Mouse (Mus musculus) activated CD4-positive, CD25-positive, alpha-beta regulatory T cell, adult 9 weeks (primary cell): ENCODE measurements around the gene Mucl3. TPM values are rescaled to one million over a fixed set of nuclear protein-coding genes. Genes with fewer than 3 reads are reported as not detected.

Experiments used
- polyA plus RNA-seq: library from polyadenylated mRNA; unstranded; fragments of 100-300 nt; shearing (Covaris generic); gene quantifications from one replicate; pipeline ENCODE4 v1.2.1, GENCODE M21; 2017

Gene Mucl3
- 0.21 TPM for polyA plus RNA-seq

DNA sequence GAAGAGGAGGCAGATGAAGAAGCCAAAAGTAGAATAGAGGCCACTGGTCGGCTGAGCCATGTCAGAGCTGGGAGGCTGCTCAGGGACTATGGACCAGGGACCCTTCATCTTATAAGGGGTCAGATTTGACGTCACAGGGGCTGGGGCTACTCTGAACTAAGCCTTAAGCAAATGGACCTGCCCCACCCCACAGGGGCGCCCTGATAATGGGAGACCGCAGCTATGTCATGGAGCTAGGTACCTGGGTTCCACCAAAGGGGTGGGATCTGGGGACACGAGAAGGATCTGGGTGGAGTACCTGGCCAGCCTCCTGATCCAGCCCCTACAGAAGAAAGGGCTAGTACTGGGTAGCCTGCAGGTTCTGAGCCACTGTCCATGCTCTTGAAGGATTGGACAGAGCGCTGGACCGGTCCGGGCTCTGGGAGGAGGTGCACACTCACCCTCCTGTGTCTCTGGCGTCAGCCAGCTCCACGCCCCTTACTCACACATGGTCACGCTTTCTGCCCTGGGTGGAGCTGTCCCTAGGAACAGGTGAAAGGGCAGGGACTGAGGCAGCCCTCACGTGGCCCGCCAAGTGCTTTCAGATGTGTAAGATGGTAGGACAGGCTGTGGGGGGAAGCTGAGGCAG, at the start of gene Mucl3:
Gene Mucl3, minus strand, starts transcription at position 87 of the 628 bp plus-strand sequence.

DNA sequence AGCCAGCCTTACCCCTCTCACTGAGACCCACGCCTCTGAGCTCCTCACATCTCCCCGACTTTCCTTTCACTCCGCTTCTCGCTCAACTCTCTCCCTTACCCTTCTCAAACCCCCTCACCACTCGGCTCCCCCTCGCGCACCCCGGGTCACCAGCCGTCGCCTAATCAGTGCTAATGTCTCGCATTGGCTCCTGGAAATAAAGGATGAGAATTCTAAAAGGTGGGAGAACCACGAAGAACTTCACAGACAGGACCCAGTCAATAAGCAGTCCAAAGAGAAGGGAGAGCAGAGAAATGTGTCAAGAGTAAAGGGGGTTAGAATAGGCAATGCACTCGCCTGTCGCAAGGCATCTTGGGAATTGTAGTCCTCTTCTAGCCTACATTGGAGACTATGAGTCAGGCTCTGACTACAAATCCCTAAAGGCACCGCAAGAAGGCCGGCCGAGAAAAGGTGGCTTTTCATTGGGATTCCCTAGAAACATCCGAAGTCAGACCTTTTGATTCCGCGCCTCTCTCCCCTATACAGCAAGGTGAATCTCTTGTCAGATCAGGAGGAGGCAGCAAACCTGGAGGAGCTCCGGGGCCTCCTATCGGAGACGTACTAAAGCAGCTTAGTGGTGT, 30.0 kb upstream of the Mucl3 start, which contains the start of gene Gtf2h4:
Gene Gtf2h4, minus strand, starts transcription at position 324 of the 620 bp plus-strand sequence.

DNA sequence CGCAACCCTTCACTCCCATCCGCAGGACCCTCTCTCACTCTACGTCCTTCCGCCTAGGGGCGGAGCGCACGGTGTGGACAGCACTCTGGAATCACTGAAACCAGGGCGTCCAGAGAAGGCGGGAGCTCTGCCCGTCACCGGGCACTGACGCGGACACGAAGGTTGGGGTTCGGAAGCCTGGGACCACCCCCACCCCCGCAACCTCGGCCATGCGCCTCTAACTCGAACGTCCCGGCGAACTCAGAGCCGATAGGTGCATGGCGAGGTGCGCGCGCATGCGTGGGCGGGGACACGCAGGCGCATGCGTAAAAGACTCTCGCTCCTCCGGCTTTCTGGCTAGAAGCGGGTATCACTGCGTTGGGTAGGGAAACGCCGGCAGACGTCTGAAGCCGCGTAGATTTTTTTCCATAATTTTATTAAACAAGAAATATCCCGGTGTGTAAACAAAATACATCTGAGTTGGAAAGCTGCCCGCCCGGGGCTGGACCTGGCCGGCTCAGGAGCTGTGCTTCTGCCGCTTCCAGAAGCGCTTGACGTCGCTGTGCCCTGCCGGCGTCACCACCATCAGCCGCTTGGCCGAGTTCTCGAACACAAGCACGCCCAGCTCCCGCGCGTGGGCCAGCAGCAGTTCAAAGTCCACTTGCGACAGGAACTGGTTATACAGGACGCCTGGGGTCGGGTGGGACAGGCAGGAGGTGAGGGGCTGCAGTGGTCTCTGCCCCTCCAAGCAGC, 24.0 kb upstream of the Mucl3 start, which contains the start of gene Vars2:
Gene Vars2, minus strand, starts transcription at position 259 of the 732 bp plus-strand sequence.

DNA sequence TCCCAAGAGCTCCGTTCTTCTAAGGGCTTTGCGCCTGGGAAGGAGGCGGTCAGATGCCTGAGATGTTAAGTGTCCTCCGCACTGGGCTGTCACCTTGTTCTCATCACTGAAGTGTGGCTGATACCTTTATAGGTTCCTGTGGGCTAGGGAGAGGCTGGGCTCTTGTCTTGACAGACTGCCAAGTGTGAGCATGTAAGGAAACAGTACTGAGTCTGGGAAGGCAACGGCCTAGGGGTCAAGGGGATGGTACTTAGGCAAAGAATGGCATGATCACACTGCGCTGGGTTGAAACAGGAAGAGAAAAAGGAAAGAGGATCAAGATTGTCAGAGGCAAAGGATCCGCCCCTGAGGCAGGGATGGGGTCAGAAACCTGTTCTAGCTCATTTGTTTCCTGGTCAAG, 17.0 kb downstream of the Mucl3 start, which contains the start of gene Gm9573:
Gene Gm9573, minus strand, starts transcription at position 101 of the 400 bp plus-strand sequence.

DNA sequence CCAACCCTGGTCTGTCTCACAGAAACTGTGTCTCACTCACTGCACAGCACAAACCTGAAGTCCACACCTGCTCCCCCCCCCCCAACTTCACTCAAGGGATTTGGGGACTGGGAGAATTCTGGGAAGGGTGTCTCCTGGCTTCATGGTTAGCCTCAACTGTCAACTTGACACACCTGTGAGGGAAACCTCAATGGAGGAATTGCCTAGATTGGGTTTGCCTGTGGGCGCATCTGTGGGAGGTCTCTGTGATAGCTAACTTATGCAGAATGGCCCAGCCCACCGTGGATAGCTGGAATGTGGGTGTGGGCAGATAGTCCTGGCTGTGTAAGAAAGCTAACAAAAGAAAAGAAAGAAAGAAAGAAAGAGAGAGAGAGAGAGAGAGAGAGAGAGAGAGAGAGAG, 42.2 kb downstream of the Mucl3 start, which contains the start of gene Sfta2:
Gene Sfta2, plus strand, starts transcription at position 301 of the 400 bp plus-strand sequence.

Other genes starting within 250 kb of the Mucl3 start
- 973 TPM for gene H2-Q6, start 218.8 kb downstream of the Mucl3 start, polyA plus RNA-seq
- 2,993 TPM for gene H2-Q7, start 204.5 kb downstream of the Mucl3 start, polyA plus RNA-seq
- 30.2 TPM for gene H2-Q10, start 173.6 kb downstream of the Mucl3 start, polyA plus RNA-seq
- gene Pou5f1, start 137.7 kb downstream of the Mucl3 start, polyA plus RNA-seq, result not detected
- gene Tcf19, start 126.9 kb downstream of the Mucl3 start, polyA plus RNA-seq, result 21.5 TPM
- 17.8 TPM for gene Cchcr1, start 126.6 kb downstream of the Mucl3 start, polyA plus RNA-seq
- gene Psors1c2, start 110.5 kb downstream of the Mucl3 start, polyA plus RNA-seq, result not detected
- not detected for gene Cdsn, start 91.6 kb downstream of the Mucl3 start, polyA plus RNA-seq
- not detected for gene 2300002M23Rik, start 76.2 kb downstream of the Mucl3 start, polyA plus RNA-seq
- gene Sfta2, start 42.1 kb downstream of the Mucl3 start, polyA plus RNA-seq, result not detected
- not detected for gene Gm9573, start 17.1 kb downstream of the Mucl3 start, polyA plus RNA-seq
- gene Vars2, start 23.9 kb upstream of the Mucl3 start, polyA plus RNA-seq, result 35.4 TPM
- gene Gtf2h4, start 30.0 kb upstream of the Mucl3 start, polyA plus RNA-seq, result 29.3 TPM
- 4.8 TPM for gene Ddr1, start 60.9 kb upstream of the Mucl3 start, polyA plus RNA-seq
- 0.89 TPM for gene Ier3, start 178.0 kb upstream of the Mucl3 start, polyA plus RNA-seq
- gene Flot1, start 179.5 kb upstream of the Mucl3 start, polyA plus RNA-seq, result 48.6 TPM
- 154 TPM for gene Tubb5, start 194.6 kb upstream of the Mucl3 start, polyA plus RNA-seq
- 17.8 TPM for gene Mdc1, start 197.8 kb upstream of the Mucl3 start, polyA plus RNA-seq
- gene Nrm, start 217.6 kb upstream of the Mucl3 start, polyA plus RNA-seq, result 27.3 TPM
- gene Ppp1r18, start 221.9 kb upstream of the Mucl3 start, polyA plus RNA-seq, result 596 TPM
- gene Dhx16, start 236.1 kb upstream of the Mucl3 start, polyA plus RNA-seq, result 28.1 TPM